17 mouse cellular contexts compared by ENCODE assay signal in the genomic region with DNA sequence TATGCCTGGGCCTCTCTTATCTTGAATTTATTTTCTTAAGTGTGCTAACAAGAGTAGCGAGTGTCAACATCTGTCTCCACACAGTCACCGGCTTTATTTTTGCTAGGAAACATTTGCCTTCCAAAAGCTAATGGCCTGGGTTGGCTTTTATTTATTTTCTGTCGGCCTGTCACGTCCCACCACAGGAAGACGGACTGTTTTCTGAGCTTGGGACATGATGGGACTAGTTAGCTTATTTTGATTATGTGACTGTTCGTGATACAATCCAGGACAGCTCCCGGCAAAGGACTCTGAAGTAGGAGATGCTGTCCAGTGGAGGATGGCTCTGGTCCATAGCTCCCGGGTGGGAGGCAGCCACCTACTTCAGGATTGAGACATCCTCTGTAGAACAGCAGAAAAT.
A peak's percentile ranks its signal among the peaks of the same experiment; 100 is the strongest.
DNase-seq lines count a peak whose midpoint lies in the region; ATAC-seq and TF ChIP-seq lines count a peak whose summit lies in the region.
"Had no signal": no experiment of that assay in that cellular context is flagged by ENCODE, and none has a peak within 500 bp of the region (broad histone marks: within the 10 kb centered on the region; RNA-seq: fewer than 3 reads in every experiment).

No protein-coding gene starts in this region.

- no peak for DNase-seq in heart, embryonic 10.5 days (ENCODE audit: low spot score)
- peak; percentile 27 for DNase-seq in liver, adult 2 months (ENCODE audit: extremely low read depth, low read depth, low spot score)
- no peak for DNase-seq in liver, embryonic 11.5 days (ENCODE audit: low spot score)
- DNase-seq in stomach, postnatal 0 days (ENCODE audit: low spot score) = no peak
- DNase-seq in layer of hippocampus, adult 11-12 months (ENCODE audit: low spot score) = no peak
- DNase-seq: adrenal gland, adult 2 months; B cell, adult 2 months; cerebellum, adult 11 months; heart, postnatal 10 days; kidney, postnatal 10 days; liver, embryonic 13.5 days; thymus, adult 18-20 months had no signal

- peaks cover 20% of the 10 kb centered on the region for H3K4me1 ChIP-seq in heart, embryonic 13.5 days
- peaks cover 13% of the 10 kb centered on the region; the same call in 1 of the 2 replicates for H3K4me1 ChIP-seq in heart, embryonic 10.5 days
- no peaks in the 10 kb centered on the region for H3K4me1 ChIP-seq in liver, adult 2 months (ENCODE audit: control insufficient read depth, insufficient read depth, low read length)
- no peaks in the 10 kb centered on the region for H3K4me1 ChIP-seq in liver, embryonic 11.5 days (replicated peaks; ENCODE audit: control insufficient read depth, insufficient read depth, low read length)
- H3K4me1 ChIP-seq in lung, embryonic 16.5 days (replicated peaks; ENCODE audit: control insufficient read depth, insufficient read depth, low read length) = peaks cover 26% of the 10 kb centered on the region
- H3K4me1 ChIP-seq in stomach, postnatal 0 days (replicated peaks; ENCODE audit: control insufficient read depth, insufficient read depth) = no peaks in the 10 kb centered on the region; the same call in 1 of the 2 replicates
- H3K4me1 ChIP-seq: liver, embryonic 13.5 days had no signal

- no peak overlapping the region for H3K4me2 ChIP-seq in heart, embryonic 13.5 days
- H3K4me2 ChIP-seq in liver, embryonic 11.5 days = no peak overlapping the region
- no peak overlapping the region for H3K4me2 ChIP-seq in lung, embryonic 16.5 days (ENCODE audit: low read depth, low read length)
- H3K4me2 ChIP-seq in stomach, postnatal 0 days (replicated peaks; ENCODE audit: low read depth) = no peak overlapping the region
- H3K4me2 ChIP-seq: liver, embryonic 13.5 days had no signal

- no peaks in the 10 kb centered on the region for H3K9me3 ChIP-seq in heart, embryonic 13.5 days
- no peaks in the 10 kb centered on the region for H3K9me3 ChIP-seq in heart, embryonic 10.5 days
- H3K9me3 ChIP-seq in liver, embryonic 11.5 days (ENCODE audit: control insufficient read depth, low read length) = no peaks in the 10 kb centered on the region
- H3K9me3 ChIP-seq in lung, embryonic 16.5 days (ENCODE audit: control insufficient read depth, low read length) = no peaks in the 10 kb centered on the region
- no peaks in the 10 kb centered on the region for H3K9me3 ChIP-seq in stomach, postnatal 0 days (ENCODE audit: control insufficient read depth, low read length)
- H3K9me3 ChIP-seq: liver, embryonic 13.5 days had no signal

- H3K4me3 ChIP-seq in heart, embryonic 13.5 days = no peak overlapping the region
- no peak overlapping the region for H3K4me3 ChIP-seq in heart, embryonic 10.5 days
- H3K4me3 ChIP-seq in liver, adult 2 months (ENCODE audit: insufficient read depth, low read depth, low read length) = no peak overlapping the region
- no peak overlapping the region for H3K4me3 ChIP-seq in liver, embryonic 11.5 days (ENCODE audit: low read depth, low read length)
- no peak overlapping the region for H3K4me3 ChIP-seq in lung, embryonic 16.5 days (ENCODE audit: low read length)
- no peak overlapping the region for H3K4me3 ChIP-seq in stomach, postnatal 0 days (ENCODE audit: low read depth, low read length)
- H3K4me3 ChIP-seq: liver, embryonic 13.5 days had no signal

- 0 out of 2 replicates have a peak overlapping the region, but pooled peaks have one; percentile 6 for H3K27ac ChIP-seq in heart, embryonic 13.5 days (replicated peaks)
- H3K27ac ChIP-seq in heart, embryonic 10.5 days = no peak overlapping the region
- H3K27ac ChIP-seq in liver, adult 2 months (replicated peaks; ENCODE audit: insufficient read depth, low read depth, low read length) = no peak overlapping the region
- no peak overlapping the region for H3K27ac ChIP-seq in liver, embryonic 11.5 days (ENCODE audit: low read depth, low read length)
- H3K27ac ChIP-seq in lung, embryonic 16.5 days (ENCODE audit: low read length) = peak overlapping the region; percentile 30
- peak overlapping the region; percentile 25; the same call in 1 of the 2 replicates for H3K27ac ChIP-seq in stomach, postnatal 0 days (replicated peaks)
- H3K27ac ChIP-seq: liver, embryonic 13.5 days had no signal

- no peaks in the 10 kb centered on the region for H3K36me3 ChIP-seq in heart, embryonic 13.5 days
- H3K36me3 ChIP-seq in heart, embryonic 10.5 days = no peaks in the 10 kb centered on the region
- H3K36me3 ChIP-seq in liver, adult 2 months (ENCODE audit: control insufficient read depth, insufficient read depth, low read length) = no peaks in the 10 kb centered on the region
- H3K36me3 ChIP-seq in liver, embryonic 11.5 days (ENCODE audit: control insufficient read depth, insufficient read depth, low read length) = no peaks in the 10 kb centered on the region
- H3K36me3 ChIP-seq in lung, embryonic 16.5 days (ENCODE audit: control insufficient read depth, insufficient read depth, low read length) = no peaks in the 10 kb centered on the region
- no peaks in the 10 kb centered on the region for H3K36me3 ChIP-seq in stomach, postnatal 0 days (ENCODE audit: control insufficient read depth, insufficient read depth, low read length)
- H3K36me3 ChIP-seq: liver, embryonic 13.5 days had no signal

- WGBS in heart, embryonic 13.5 days = 13% methylated on average over 8 of the region's 8 CpGs
- 13% methylated on average over 8 of the region's 8 CpGs for WGBS in heart, embryonic 10.5 days
- WGBS in liver, adult 2 months = 66% methylated on average over 8 of the region's 8 CpGs
- WGBS in liver, embryonic 11.5 days = 42% methylated on average over 8 of the region's 8 CpGs
- 10% methylated on average over 8 of the region's 8 CpGs for WGBS in lung, embryonic 16.5 days
- 21% methylated on average over 8 of the region's 8 CpGs for WGBS in stomach, postnatal 0 days

- no peak for TF ChIP-seq EP300 in stomach, postnatal 0 days (optimal IDR thresholded peaks at IDR 0.05)

- H3K27me3 ChIP-seq in heart, embryonic 13.5 days (replicated peaks) = no peaks in the 10 kb centered on the region
- H3K27me3 ChIP-seq in heart, embryonic 10.5 days (ENCODE audit: insufficient read depth, poor library complexity, severe bottlenecking) = no peaks in the 10 kb centered on the region
- no peaks in the 10 kb centered on the region for H3K27me3 ChIP-seq in liver, adult 2 months (ENCODE audit: control insufficient read depth, insufficient read depth, low read length)
- H3K27me3 ChIP-seq in liver, embryonic 11.5 days (replicated peaks; ENCODE audit: control insufficient read depth, insufficient read depth, low read length) = no peaks in the 10 kb centered on the region
- H3K27me3 ChIP-seq in lung, embryonic 16.5 days (ENCODE audit: control insufficient read depth, insufficient read depth, low read depth, low read length) = no peaks in the 10 kb centered on the region
- H3K27me3 ChIP-seq in stomach, postnatal 0 days (ENCODE audit: control insufficient read depth, insufficient read depth, low read length) = no peaks in the 10 kb centered on the region
- H3K27me3 ChIP-seq: liver, embryonic 13.5 days had no signal

- no peak for TF ChIP-seq POLR2A in liver, adult 2 months (IDR thresholded peaks at IDR 0.05; ENCODE audit: extremely low read depth, insufficient read depth, low read length)

- H3K79me2 ChIP-seq in liver, adult 2 months (ENCODE audit: control insufficient read depth, insufficient read depth, low read length) = no peaks in the 10 kb centered on the region

- TF ChIP-seq CTCF in liver, adult 2 months (IDR thresholded peaks at IDR 0.05; ENCODE audit: low read depth, low read length) = no peak
- no peak for TF ChIP-seq CTCF in stomach, postnatal 0 days (IDR thresholded peaks at IDR 0.05; ENCODE audit: low read depth)

- ATAC-seq in heart, embryonic 13.5 days (ENCODE audit: extremely low read depth, insufficient number of reproducible peaks, low FRiP score, low TSS enrichment) = no peak
- ATAC-seq in liver, embryonic 11.5 days (replicated peaks; ENCODE audit: low FRiP score) = no peak
- peak; percentile 88 for ATAC-seq in lung, embryonic 16.5 days (ENCODE audit: low read depth)
- no peak for ATAC-seq in stomach, postnatal 0 days (ENCODE audit: low FRiP score, low TSS enrichment)
- ATAC-seq in activated CD4-positive, CD25-positive, alpha-beta regulatory T cell, adult 4 months = no peak
- ATAC-seq: forebrain, embryonic 16.5 days; hindbrain, embryonic 16.5 days had no signal

- no peak overlapping the region for H3K9ac ChIP-seq in heart, embryonic 13.5 days
- H3K9ac ChIP-seq in liver, adult 2 months (ENCODE audit: low read depth, low read length) = no peak overlapping the region
- no peak overlapping the region for H3K9ac ChIP-seq in liver, embryonic 11.5 days (ENCODE audit: low read depth, low read length)
- no peak overlapping the region for H3K9ac ChIP-seq in lung, embryonic 16.5 days (ENCODE audit: low read length)
- H3K9ac ChIP-seq in stomach, postnatal 0 days (ENCODE audit: low read length) = no peak overlapping the region
- H3K9ac ChIP-seq: liver, embryonic 13.5 days had no signal

Comparison
In these comparisons a context has a peak if more than half of its experiments do, and no peak if none do; other contexts are left out.
1. H3K27ac ChIP-seq: peak in heart, embryonic 13.5 days (single experiment), lung, embryonic 16.5 days (single experiment) and stomach, postnatal 0 days (single experiment); none in heart, embryonic 10.5 days (single experiment), liver, adult 2 months (single experiment) and liver, embryonic 11.5 days (single experiment).